Mouse (Mus musculus): ENCODE results near the gene Rnf222.

The Rnf222 gene

DNA sequence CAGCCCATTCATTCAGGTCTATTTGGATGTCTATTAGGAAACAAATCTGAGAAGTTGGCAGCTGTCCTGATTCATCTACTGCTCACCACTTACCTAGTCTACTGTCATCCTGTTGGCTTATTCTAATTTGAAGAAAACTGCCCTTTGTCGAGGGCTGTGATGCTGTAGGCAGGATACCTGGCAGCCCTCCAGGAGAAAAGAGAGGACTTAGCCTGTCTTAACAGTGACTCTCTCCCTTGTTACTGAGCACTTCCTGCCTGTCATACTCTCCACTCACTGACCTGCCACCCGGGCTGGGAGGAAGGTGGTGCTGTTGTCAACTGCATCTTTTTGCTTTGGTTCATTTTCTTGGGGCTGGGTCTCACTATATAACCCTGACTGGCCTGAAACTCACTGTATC lies 2.3 kb downstream of the Rnf222 start:
- DNase-seq = no peak

DNA sequence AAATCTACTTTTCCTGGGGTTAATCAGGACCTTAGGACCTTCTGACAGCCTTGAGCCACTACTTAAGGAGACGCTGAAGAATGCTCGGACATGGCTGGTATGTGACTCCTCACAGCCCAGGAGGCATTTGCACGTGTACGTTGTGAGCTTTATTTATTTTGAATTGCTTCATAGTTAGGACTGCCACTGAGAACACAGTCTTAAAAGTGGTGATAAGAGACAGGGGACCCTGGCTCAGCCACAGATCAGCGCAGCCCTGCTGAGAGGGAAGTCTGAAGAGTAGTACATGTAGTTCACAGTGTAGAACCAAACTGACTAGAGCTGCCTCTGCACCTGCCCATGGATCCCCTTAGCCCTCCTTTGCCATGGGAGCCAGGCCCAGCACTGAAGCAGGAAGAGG lies 3.5 kb downstream of the Rnf222 start:
- no peak for DNase-seq

DNA sequence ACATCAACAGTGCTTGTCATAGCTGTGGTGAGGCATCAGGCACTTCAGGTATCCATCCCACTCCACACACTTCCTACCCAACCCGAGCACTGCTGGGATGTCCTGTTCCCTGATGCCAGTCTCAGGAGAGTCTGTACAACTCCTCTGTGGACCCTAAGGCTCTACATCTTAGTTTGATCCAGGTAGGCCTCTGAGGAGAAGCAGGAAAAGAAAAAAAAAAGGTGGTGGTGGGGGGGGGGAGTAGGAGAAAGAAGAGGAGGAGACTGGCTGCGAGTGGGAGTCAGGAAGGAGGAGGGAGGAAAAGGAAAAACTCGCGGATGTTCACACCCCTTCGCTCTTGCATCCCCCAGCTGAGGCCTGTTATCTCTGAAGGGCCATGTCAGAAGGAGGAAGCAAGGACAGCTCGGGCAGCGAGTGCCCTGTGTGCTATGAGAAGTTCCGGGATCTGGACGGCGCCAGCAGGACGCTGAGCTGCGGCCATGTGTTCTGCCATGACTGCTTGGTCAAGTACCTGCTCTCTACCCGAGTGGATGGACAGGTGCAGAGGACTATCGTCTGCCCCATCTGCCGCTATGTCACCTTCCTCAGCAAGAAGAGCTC lies 4.0 kb downstream of the Rnf222 start:
- DNase-seq = no peak

DNA sequence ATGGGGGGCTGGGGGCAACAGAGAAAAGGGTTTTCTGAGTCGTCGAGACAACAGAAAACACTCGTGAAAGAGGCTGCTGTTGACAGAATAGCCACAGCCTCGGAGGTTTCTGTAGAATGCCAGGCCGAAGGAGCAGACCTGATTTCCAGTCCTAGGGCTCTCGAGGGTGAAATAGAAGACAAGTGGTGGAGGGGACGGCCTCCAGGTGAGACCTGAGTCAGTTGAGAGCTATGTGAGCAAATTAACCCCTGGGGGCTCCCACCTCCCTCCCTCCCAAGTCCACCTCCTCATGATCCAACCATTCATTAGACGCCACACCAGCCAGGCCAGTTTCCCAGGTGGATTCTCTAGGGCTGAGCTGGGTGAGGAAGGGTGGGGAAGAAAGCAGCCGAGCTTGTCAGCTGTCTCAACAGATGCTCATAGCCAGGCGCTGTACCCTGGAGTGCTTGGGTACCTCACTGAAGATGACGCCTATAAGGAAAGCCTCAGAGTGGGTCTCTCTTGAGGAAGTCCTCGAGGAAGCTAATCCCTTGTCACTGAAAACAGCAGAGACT lies 5.6 kb downstream of the Rnf222 start:
- no peak for DNase-seq

DNA sequence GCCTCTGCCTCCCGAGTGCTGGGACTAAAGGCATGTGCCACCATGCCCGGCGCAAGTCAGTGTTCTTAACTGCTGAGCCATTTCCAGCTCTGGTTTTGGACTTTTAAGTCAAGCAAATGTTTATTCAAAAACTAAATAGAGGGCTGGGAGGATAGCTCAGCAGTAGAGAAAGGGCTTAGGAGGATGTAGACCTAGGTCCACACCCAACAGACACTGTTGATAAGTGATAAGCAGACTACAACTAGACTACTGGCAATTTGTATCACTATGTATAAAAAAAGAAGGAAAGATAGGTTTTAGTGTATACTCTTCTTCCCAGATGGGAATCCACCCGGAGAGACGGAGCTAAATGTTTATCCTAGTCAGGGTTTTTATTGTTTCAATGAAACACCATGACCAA lies 7.9 kb downstream of the Rnf222 start:
- DNase-seq = no peak

DNA sequence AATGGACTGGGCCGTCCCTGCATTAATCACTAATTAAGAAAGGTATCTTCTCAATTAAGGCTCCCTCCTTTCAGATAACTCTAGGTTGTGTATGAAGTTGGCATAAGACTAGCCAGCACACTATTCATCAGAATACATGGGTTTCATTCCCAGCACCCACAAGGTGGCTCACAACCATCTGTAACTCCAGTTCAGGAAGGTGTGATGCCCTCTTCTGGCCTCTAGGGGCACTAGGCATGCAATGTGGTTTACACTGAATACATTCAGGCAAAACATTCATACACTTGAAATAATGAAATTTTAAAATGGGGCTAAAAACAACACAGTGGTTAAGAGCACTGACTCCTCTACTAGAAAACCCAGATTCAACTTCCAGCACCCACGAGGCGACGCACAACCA lies 8.8 kb downstream of the Rnf222 start:
- peak; percentile 26 to 45 for DNase-seq

DNA sequence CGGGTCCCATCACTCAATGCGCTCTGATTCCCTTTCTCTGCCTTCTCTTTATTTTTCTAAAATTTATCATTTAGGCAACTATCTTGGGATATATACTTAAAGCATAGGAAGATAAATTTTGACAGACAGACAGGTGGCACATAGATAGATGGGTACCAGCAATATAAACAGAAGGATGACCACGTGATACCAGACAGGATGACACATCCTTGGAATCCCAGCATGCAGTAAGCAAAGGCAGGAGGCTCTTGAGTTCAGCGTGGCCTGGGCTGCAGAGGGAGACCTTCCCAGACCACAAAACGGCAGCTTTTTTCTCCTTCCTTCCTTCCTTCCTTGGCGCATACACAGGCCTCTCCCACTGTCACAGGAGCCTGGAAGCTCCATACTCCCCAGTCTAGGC lies 9.5 kb downstream of the Rnf222 start:
- DNase-seq = no peak

DNA sequence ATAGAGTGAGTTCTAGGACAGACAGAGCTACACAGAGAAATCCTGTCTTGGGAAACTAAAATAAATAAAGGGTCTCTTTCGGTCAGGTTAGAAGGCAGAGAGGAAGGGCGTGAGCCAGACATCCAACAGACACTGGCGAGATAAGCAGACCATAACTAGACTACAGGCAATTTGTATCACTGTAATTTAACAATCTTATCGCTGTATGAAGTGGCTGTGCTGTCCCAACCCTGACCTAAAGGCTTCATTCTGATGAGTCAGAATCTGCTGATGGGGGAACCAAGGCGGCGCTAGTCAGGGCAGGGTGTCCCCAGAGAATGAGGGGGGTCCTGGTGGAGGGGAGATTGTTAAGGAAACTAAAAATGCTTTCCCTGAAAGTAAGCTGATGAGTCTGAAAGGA lies 10.4 kb downstream of the Rnf222 start:
- no peak for DNase-seq

DNA sequence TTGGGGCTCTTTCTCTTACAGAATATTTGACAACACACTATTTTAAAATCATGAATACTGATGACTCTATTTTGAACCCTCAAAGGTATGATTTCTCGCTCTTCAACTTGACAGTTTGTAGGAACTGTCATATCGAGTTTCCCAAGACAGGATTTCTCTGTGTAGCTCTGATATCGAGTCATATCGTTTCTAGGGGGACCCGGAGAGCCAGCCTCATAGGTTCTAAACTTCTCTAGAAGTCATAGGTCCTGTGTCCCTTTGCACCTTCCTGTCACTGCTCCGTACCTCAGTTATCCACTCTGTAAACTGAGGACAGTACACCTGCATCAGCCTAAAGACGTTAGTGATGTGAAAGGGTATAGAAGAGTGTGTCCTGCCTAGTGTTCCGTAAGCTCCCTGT lies 11.5 kb downstream of the Rnf222 start:
- no peak for DNase-seq

DNA sequence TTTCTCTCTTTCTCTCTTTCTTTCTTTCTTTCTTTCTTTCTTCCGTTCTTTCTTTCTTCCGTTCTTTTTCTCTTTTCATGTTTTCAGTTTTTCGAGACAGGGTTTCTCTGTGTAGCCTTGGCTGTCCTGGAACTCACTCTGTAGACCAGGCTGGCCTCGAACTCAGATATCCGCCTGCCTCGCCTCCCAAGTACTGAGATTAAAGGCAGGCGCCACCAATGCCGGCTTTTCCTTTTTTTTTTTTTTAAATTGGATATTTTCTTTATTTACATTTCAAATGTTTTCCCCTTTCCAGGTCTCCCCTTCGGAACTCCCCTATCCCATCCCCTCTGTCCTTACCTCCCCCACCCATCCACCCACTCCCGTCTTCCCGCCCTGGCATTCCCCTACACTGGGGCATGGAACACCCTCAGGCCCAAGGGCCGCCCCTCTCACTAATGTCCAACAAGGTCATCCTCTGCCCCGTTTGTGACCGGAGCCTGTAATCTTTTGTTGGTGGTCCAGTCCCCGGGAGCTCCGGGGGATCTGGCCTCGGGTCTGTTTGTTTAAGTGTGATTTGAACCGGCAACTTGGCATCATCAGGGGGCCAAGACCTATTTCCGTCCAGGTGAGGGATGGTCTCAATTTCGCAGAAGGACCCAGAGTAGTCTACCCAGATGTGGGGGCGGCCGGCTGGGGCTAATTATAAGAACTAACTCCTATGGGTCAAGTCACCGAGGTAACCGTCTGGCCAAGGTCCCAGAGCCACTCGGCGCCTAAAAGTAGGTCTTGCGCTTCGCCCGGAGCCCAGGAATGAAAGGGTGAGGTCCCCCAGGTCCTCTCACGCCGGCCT lies 12.4 kb downstream of the Rnf222 start:
- no peak for DNase-seq

DNA sequence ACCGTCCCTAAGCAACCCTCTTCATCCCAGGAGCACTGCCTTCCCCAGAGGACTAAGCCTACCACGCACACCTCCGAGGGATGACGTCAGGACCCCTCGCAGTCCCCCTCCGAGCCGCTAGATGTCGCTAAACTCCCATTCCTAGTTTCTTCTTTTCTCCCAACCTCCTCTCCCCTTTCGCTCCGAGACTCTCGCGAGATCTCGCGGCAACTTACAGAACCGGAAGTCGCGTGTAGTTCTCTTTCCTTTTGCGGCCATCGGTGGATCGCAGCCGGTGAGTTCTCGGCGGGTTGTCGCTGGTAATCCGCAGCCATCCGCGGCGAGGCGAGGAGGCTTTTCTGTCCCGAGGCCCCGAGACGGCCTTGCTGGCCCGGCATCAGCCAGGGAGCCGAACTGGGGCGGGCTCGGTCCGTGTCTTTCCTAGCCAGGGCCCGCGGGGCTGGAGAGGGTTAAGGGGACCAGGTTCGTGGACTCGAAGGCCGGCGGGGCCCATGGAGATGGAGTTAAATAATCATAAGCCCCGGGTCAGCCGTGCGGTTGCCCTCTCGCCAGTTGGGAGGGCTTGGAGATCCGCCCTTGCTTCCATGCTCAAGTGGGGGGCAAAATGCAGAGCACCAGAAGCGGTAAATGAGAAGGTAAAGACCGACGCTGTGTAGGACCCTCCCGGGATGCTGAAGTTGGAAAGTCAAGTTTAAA lies 13.1 kb downstream of the Rnf222 start, which contains the start of gene Rpl26:
Gene Rpl26 (plus strand): TSS at position 233 of the 696 bp plus-strand sequence.
- peak; percentile 99 to 100 for DNase-seq

DNA sequence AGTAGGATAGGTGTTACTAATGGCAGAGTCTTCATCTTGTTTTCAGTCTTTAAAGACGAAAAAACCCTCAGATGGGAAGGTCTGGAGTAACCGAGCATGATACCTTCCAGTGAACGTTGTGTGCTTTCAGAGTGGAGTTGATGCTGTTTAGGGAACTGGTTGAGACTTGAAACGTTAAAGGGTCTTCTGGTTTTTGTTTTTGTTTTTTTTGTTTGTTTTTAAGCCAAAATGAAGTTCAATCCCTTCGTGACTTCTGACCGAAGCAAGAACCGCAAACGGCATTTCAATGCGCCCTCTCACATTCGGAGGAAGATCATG lies 13.7 kb downstream of the Rnf222 start:
- DNase-seq = no peak

DNA sequence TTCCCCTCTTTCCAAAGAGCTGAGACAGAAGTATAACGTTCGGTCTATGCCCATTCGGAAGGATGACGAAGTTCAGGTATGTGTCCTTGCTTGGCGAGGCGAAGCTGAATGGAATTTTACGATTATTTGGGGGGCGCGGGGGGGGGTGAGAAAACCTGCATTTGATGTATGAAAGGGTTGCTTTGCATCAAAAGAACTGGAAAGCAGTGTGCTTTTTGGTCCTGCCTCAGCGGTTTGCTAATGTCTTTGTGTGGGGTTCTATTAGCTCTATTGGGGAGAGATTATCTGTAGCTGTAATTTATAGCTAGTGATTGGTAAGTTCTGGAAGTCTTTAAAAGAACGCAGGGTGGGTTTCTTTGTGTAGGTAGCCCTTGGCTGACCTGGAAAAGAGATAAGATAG lies 14.0 kb downstream of the Rnf222 start:
- no peak for DNase-seq

DNA sequence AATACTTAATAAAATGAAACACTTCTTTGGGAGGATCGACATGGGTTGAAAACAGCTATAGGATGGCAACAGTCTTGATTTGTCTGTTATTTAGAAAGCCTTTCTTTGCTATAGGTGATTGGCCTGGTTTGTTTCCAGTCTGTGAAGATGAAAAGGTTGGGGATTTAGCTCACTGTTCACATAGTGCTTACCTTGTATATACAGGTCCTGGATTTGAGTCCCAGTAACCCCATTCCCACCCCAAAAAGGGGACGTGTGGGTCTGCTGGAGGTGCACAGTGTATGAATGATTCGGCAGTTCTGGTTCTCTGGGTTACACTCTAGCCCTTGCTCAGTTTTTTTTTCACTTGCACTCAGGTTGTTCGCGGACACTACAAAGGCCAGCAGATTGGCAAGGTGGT lies 14.5 kb downstream of the Rnf222 start:
- no peak for DNase-seq

DNA sequence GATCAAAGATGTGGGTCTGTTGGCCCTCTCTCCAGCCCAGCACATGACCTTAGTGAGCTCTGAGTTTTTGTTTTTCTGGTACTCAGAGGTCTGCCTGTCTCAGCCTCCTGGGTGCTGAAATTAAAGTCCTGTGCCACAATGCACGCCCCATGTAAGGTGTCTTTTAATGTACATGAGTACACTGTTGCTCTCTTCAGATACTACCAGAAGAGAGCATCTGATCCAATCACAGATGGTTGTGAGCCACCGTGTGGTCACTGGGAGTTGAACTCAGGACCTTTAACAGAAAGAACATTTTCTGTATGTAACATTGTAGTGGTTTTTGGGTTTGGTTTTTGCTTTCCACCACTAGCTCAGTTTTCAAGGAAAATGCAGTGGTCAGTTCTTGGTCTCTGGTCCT lies 15.4 kb downstream of the Rnf222 start:
- no peak for DNase-seq

DNA sequence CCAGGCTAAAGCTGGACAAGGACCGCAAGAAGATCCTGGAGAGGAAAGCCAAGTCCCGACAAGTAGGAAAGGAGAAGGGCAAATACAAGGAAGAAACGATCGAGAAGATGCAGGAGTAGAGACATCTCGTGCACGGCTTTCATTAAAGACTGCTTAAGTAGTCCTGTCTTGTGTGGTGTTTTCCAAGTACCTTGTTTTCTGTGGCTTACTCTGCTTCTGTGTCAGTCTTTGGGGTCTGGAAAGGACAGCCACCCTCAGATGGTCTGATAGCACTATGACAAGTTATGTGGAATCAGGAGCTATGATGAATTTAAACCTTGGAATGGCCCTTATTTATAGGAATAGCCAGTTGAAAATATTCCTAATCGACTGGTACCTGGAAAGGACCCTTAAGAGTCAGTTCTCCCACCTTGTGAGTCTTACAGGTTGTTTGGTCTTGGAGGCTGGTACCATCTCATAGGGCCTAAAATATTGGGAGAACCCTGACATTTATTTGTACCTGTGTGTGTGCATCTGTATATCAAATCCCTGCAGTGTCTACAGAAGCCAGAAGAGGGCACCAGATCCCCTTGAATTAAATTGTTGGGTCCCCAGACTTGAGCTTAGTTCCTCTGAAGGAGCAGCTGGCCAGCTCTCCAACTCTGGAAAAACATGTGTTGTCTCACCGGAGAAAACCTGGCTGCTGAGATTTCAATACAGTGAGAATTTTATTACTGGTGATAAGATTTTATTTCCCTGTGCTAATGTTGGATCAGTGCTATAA lies 16.2 kb downstream of the Rnf222 start:
- DNase-seq = peak; percentile 69 to 82

DNA sequence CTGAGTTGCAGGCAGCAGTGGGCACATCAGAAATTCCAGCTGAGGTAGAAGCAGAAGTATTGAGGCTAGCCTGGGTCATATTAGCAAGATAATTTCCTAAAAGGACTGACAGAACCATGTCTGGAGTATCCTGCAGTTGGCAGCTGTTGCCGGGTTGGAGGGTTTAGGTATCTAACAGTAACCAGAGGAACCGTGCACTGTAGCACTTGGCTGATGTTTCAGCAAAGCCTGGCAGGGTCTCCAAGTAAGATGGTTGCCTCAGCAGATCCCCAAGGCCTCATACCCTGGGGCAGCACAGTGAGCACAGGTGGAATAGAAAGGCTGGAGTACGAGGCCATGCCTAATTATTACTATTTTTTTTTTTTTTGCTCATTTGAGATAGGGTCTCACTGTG lies 16.8 kb downstream of the Rnf222 start:
- no peak for DNase-seq

DNA sequence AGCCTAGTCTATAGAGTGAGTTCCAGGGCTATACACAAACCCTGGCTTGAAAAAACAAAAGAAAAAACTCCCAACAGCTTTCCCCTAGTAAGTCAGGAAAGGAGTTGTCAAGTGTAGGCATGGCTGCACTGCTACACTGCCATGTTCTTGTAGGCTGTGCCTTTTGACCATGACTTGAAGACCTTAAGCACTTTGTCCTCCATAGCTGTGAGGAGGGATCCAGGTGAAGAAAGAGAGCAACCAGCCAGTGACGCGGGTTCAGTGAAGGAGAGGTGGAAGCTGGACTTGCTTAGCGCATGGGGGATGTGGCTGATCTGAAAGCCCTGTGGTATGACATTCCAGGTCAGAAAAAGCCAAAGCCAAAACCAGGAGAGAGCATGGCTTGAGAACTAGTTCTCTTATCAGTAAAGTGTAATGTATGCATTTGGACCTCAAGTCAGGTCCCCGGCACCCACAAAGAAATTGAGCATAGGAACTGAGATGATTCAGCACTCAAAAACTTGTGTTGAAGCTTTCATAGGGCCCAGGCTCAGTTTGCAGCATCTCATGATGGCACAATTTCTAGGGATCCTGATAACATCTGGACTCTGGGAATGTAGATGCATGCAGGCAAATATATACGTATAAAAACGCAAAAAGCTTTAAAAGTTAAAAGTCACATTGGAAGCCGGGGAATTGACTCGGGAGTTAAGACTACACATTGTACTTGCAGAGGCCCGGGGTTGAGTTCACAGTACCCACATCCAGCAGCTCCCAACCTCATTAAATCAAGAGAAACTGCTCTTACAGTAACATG lies 17.5 kb downstream of the Rnf222 start:
- no peak for DNase-seq

DNA sequence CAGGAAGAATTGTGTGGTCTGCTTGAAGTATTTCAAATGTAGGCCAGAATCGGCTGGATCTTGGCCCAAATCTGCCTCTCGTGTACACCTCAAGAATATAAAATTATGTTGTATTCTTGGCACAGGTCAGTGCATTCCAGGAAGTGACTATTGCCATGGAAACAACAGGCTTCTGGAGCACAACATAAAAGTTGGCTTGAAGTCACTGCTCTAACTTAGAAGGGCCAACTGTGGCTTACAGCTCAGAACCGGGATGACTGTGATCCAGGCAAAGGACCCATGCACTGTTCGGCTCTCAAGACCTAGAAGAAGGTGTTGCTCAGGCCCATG lies 18.1 kb downstream of the Rnf222 start:
- no peak for DNase-seq

DNA sequence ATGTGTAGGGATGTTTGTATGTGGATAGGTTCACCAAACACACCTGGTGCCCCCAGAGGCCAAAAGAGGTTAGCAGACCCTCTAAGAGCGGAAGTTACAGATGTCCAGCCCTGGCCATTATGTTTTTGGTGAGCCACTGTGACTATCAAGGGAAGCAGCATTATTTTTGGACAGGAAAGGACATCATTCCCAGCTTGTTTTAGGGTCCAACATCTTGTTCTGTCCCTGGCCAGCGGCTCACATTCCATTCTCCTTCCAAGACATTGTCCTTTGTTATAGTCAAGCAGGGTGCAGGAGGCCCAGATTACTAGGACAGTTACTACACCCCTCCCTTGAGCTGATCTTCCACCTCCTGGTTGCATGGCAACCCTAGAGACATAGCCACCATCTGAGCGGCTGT lies 18.9 kb downstream of the Rnf222 start:
- no peak for DNase-seq

DNA sequence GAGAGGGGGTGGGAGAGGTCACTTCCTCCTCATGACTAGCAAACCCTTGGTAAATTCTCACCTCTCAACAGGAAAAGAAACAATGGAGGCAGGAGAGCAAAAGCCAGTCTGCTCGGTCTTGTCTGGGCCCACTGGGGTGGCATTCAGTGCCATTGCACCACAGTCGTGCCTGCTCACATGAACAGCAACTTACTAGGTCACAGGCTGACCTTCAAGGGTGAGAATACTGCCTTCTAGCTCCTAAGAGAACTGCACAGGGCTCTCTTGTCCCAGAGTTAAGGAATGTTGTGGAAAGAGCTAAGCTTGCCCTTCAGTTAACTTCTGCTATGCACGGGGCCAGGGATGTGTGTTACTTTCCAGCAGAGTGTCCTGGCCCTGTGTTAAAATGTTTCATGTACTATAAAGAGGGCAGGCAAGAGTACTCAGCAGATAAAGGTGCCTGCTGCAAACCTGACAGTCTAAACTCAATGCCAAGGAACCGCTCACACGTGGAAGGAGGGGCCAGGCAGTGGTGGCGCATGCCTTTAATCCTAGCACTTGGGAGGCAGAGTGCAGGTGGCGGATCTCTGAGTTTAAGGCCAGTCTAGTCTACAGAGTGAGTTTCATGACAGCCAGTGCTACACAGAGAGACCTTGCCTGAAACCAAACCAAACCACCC lies 20.6 kb downstream of the Rnf222 start:
- DNase-seq = no peak

Measured in cerebellum, postnatal 36 days (tissue).